Mouse (Mus musculus) liver, postnatal 0 days (tissue): Measurements from ENCODE around the gene Ptpn20. TPM values are rescaled to one million over a fixed set of nuclear protein-coding genes. Genes with fewer than 3 reads are reported as not detected.
A peak's percentile ranks its signal among the peaks of the same experiment; 100 is the strongest.

Experiments used
- ATAC-seq: fragments of 200-750 bp; cut with Nextera tagmentation; 2 replicates; pipeline ENCODE4 v1.8.0; 2017; ENCODE audit warnings: mild to moderate bottlenecking, moderate library complexity
- DNase-seq: peaks from one replicate; pipeline ENCODE4 v3.0.0-alpha.2; 2016
- H3K27ac ChIP-seq: fragments of 300-500 bp; sonication (generic); 2 replicates; pipeline ENCODE4 v1.5.1; 2014; ENCODE audit warnings: antibody characterized with exemption, moderate library complexity, mild to moderate bottlenecking, low read depth
- H3K27me3 ChIP-seq: fragments of 300-500 bp; sonication (generic); 2 replicates; pipeline ENCODE4 v1.6.1; 2014; ENCODE audit warnings: low read length, control low read depth, mixed read lengths; ENCODE audit not compliant: insufficient read depth
- H3K36me3 ChIP-seq: fragments of 300-500 bp; sonication (generic); replicated peaks from 2 replicates; pipeline ENCODE4 v1.6.1; 2014; ENCODE audit warnings: mild to moderate bottlenecking, control low read depth, low read length, moderate library complexity, mixed read lengths; ENCODE audit not compliant: insufficient read depth
- H3K4me1 ChIP-seq: fragments of 300-500 bp; sonication (generic); 2 replicates; pipeline ENCODE4 v1.6.1; 2014; ENCODE audit warnings: antibody characterized with exemption, mild to moderate bottlenecking, control low read depth; ENCODE audit not compliant: insufficient read depth
- H3K4me2 ChIP-seq: fragments of 300-500 bp; sonication (generic); 2 replicates; pipeline ENCODE4 v1.6.1; 2014; ENCODE audit warnings: low read depth, mild to moderate bottlenecking, low read length, moderate library complexity, mixed read lengths
- H3K4me3 ChIP-seq: fragments of 300-500 bp; sonication (generic); 2 replicates; pipeline ENCODE4 v1.5.1; 2014; ENCODE audit warnings: low read depth, low read length
- H3K9ac ChIP-seq: fragments of 300-500 bp; sonication (generic); replicated peaks from 2 replicates; pipeline ENCODE4 v1.6.1; 2014; ENCODE audit warnings: mild to moderate bottlenecking, moderate library complexity
- H3K9me3 ChIP-seq: fragments of 300-500 bp; sonication (generic); 2 replicates; pipeline ENCODE4 v1.6.1; 2016; ENCODE audit warnings: mild to moderate bottlenecking, control low read depth, low read length, mixed read lengths
- CTCF ChIP-seq: sonication (generic); IDR thresholded peaks from 2 replicates; pipeline ENCODE4 v1.5.1; 2016; ENCODE audit warnings: antibody characterized with exemption, low read depth
- EP300 ChIP-seq: IDR thresholded peaks from 2 replicates; pipeline ENCODE4 v1.6.1; 2016; ENCODE audit warnings: antibody characterized with exemption, low read depth, mild to moderate bottlenecking
- WGBS: fragments of 180-500 bp; shearing (Covaris S2); extraction: QIAGEN DNeasy Blood & Tissue Kit; methylation state at CpG from one replicate; pipeline ENCODE4 v1.1.7; 2014; ENCODE audit not compliant: insufficient replicate concordance; 5-methylcytosine and 5-hydroxymethylcytosine counted together
- polyA plus RNA-seq: library from polyadenylated mRNA; unstranded; fragments of >200 nt; fragmentation: Nextera tagmentation; extraction: Ambion mirVana; gene quantifications from 2 replicates; pipeline ENCODE4 v1.2.1, GENCODE M21; 2015

Gene Ptpn20
- polyA plus RNA-seq, 1 experiment from 2014 or later, result 0.06 TPM

GRCm38 (mm10) chr14:33666301-33666700 lies 77.3 kb downstream of the Ptpn20 start:
- H3K4me3 ChIP-seq, result no peak overlapping the region
- no peaks in the 10 kb centered on the region for H3K27me3 ChIP-seq
- no peak overlapping the region for H3K4me2 ChIP-seq
- H3K4me1 ChIP-seq, result no peaks in the 10 kb centered on the region
- DNase-seq (no peak), ATAC-seq (no peak)
- no peak overlapping the region for H3K27ac ChIP-seq
- H3K36me3 ChIP-seq, result no peaks in the 10 kb centered on the region
- H3K9ac ChIP-seq, result no peak overlapping the region
- WGBS, result 85% methylated on average over 6 of the region's 6 CpGs
- TF ChIP-seq CTCF, result no peak
- no peak for TF ChIP-seq EP300
- H3K9me3 ChIP-seq, result no peaks in the 10 kb centered on the region; the same call in 1 of the 2 replicates

DNA sequence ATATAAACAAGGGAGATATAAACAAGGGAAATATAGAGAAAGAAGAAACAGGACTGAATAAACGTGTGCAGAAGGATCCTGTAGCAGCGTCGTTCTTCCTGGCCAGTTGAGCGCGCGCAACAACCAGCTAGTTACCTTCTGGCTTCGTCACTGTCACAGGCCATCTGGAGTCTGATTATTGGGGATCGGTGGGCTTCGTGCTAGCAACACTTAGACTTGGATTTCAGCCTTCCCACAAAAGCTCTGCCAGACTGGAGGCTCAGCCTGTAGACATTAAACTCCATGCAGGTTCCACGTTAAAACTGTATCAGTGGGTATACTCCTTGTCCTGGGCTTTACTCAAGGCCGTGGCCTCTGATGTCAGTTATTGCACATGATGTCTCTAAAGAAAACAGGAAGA lies 80.9 kb downstream of the Ptpn20 start:
- Histone ChIP-seq H3K27me3 (no peaks in the 10 kb centered on the region), H3K9me3 (no peaks in the 10 kb centered on the region; the same call in 1 of the 2 replicates), H3K36me3 (no peaks in the 10 kb centered on the region), H3K4me3 (no peak overlapping the region), H3K27ac (no peak overlapping the region), H3K4me1 (no peaks in the 10 kb centered on the region), H3K9ac (no peak overlapping the region), H3K4me2 (no peak overlapping the region)
- ATAC-seq, result no peak
- no peak for DNase-seq
- WGBS, result 82% methylated on average over 11 of the region's 11 CpGs
- TF ChIP-seq CTCF, result no peak
- no peak for TF ChIP-seq EP300

- WGBS, result 70% methylated on average over 5 of the region's 5 CpGs
- Histone ChIP-seq H3K4me2 (no peak overlapping the region), H3K4me1 (no peaks in the 10 kb centered on the region), H3K27me3 (no peaks in the 10 kb centered on the region), H3K36me3 (no peaks in the 10 kb centered on the region), H3K27ac (no peak overlapping the region), H3K9ac (no peak overlapping the region), H3K9me3 (no peaks in the 10 kb centered on the region), H3K4me3 (no peak overlapping the region)
- TF ChIP-seq CTCF (peak; percentile 73), EP300 (no peak)
- ATAC-seq (no peak), DNase-seq (peak; percentile 25)
These were observed 84.5 kb downstream of the Ptpn20 start for GRCm38 (mm10) chr14:33673350-33674087.

- DNase-seq (no peak), ATAC-seq (no peak)
- no peaks in the 10 kb centered on the region for H3K36me3 ChIP-seq
- no peaks in the 10 kb centered on the region for H3K27me3 ChIP-seq
- no peaks in the 10 kb centered on the region for H3K4me1 ChIP-seq
- H3K27ac ChIP-seq, result no peak overlapping the region
- WGBS, result 82% methylated on average over 6 of the region's 6 CpGs
- no peak overlapping the region for H3K4me2 ChIP-seq
- TF ChIP-seq CTCF, result no peak
- no peak for TF ChIP-seq EP300
- H3K9me3 ChIP-seq, result no peaks in the 10 kb centered on the region
- H3K9ac ChIP-seq, result no peak overlapping the region
- no peak overlapping the region for H3K4me3 ChIP-seq
These were observed 89.0 kb downstream of the Ptpn20 start for GRCm38 (mm10) chr14:33677996-33678395.

DNA sequence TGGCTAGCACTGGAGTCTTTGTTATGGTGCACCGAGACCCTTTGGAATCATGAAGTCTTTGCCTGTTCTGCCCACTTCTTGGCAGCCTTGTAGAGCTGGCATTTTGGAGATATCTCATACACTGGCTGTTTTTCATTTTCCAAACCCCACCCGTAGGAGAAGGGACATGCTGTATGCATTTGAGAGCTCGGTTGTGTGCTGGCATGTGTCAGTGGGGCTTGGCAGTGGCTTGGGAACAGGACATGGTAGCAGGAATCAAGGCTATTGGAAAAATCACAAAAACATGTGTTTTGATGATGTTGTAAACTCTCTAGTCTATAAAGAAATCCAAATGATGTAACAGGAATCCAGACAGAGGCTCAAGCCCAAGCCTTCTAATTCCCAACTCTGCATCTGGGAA lies 89.7 kb downstream of the Ptpn20 start:
- no peak overlapping the region for H3K27ac ChIP-seq
- H3K4me1 ChIP-seq, result no peaks in the 10 kb centered on the region
- WGBS, result 65% methylated on average over 3 of the region's 3 CpGs
- H3K9ac ChIP-seq, result no peak overlapping the region
- H3K27me3 ChIP-seq, result no peaks in the 10 kb centered on the region
- no peak for DNase-seq
- no peaks in the 10 kb centered on the region for H3K36me3 ChIP-seq
- ATAC-seq, result no peak
- no peak overlapping the region for H3K4me2 ChIP-seq
- no peaks in the 10 kb centered on the region for H3K9me3 ChIP-seq
- no peak overlapping the region for H3K4me3 ChIP-seq
- TF ChIP-seq EP300 (no peak), CTCF (no peak)

DNA sequence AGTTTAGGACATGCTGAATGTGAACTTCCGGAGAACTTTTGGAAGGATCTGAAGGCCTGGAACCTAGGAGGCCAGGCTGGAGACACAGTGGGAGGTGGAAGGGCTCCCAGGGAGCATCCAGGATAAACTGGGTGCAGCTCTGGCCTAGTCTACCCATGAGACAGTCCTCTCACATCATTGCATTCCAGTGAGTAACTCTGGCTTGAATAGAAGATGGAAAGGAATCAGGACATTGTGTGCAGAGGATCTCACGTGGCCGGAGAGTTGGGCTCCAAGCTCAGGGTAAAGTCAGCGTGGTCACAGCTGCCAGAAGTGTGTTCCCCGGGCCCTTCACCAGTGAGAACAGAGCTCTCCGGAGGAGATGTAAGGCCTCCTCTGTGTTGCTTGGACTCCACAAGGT lies 91.6 kb downstream of the Ptpn20 start:
- H3K4me2 ChIP-seq, result no peak overlapping the region
- no peaks in the 10 kb centered on the region for H3K36me3 ChIP-seq
- no peak overlapping the region for H3K4me3 ChIP-seq
- WGBS, result 84% methylated on average over 6 of the region's 6 CpGs
- no peak for DNase-seq
- no peak overlapping the region for H3K9ac ChIP-seq
- ATAC-seq, result no peak
- no peaks in the 10 kb centered on the region for H3K9me3 ChIP-seq
- no peaks in the 10 kb centered on the region for H3K27me3 ChIP-seq
- no peak overlapping the region for H3K27ac ChIP-seq
- no peaks in the 10 kb centered on the region for H3K4me1 ChIP-seq
- TF ChIP-seq CTCF (no peak), EP300 (no peak)

DNA sequence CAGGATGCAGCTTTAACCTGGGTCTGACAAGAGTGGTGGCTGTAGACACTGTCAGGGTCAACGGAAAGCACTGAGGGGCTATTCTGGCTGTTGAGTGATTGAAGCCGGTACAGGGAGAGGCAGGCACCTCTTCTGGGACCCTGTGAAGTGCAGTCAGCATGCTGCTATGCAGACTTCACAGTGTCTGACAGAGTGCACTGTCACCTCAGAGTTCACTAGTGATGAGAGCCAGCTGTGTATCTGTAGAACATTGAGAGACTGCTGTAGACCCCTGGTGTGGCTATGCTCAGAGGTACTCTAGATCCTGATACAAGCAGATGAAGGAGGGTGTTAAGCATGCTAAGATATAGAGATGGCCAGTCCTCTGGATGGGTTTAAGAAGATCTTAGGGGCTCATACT lies 93.8 kb downstream of the Ptpn20 start:
- no peak overlapping the region for H3K4me3 ChIP-seq
- no peak overlapping the region for H3K27ac ChIP-seq
- no peaks in the 10 kb centered on the region for H3K27me3 ChIP-seq
- no peak for DNase-seq
- H3K4me2 ChIP-seq, result no peak overlapping the region
- no peak overlapping the region for H3K9ac ChIP-seq
- TF ChIP-seq EP300, result no peak
- TF ChIP-seq CTCF, result no peak
- no peaks in the 10 kb centered on the region for H3K9me3 ChIP-seq
- H3K36me3 ChIP-seq, result no peaks in the 10 kb centered on the region
- H3K4me1 ChIP-seq, result no peaks in the 10 kb centered on the region
- WGBS, result 88% methylated on average over 2 of the region's 2 CpGs
- no peak for ATAC-seq
